Mouse (Mus musculus) midbrain, embryonic 10.5 days (tissue): ENCODE data around the gene Kcnd2. TPM values are rescaled to one million over a fixed set of nuclear protein-coding genes. Genes with fewer than 3 reads are reported as not detected.
A peak's percentile ranks its signal among the peaks of the same experiment; 100 is the strongest.

Experiments
- DNase-seq: peaks from one replicate; pipeline ENCODE4 v3.0.0-alpha.2; 2017; ENCODE audit warnings: low spot score
- H3K27ac ChIP-seq: fragments of 300-500 bp; sonication (generic); replicated peaks from 2 replicates; pipeline ENCODE4 v1.5.1; 2016; ENCODE audit warnings: mild to moderate bottlenecking
- H3K27me3 ChIP-seq: fragments of 300-500 bp; sonication (generic); 2 replicates; pipeline ENCODE4 v1.6.1; 2016; ENCODE audit warnings: low read depth, mild to moderate bottlenecking; ENCODE audit not compliant: poor library complexity, severe bottlenecking
- H3K36me3 ChIP-seq: fragments of 300-500 bp; sonication (generic); 2 replicates; pipeline ENCODE4 v1.6.1; 2016; ENCODE audit warnings: mild to moderate bottlenecking, moderate library complexity
- H3K4me1 ChIP-seq: fragments of 300-500 bp; sonication (generic); 2 replicates; pipeline ENCODE4 v1.6.1; 2016
- H3K4me3 ChIP-seq: fragments of 300-500 bp; sonication (generic); 2 replicates; pipeline ENCODE4 v1.5.1; 2016; ENCODE audit warnings: mild to moderate bottlenecking, moderate library complexity
- H3K9me3 ChIP-seq: fragments of 300-500 bp; sonication (generic); replicated peaks from 2 replicates; pipeline ENCODE4 v1.6.1; 2016; ENCODE audit warnings: mild to moderate bottlenecking
- WGBS: fragments of 180-500 bp; shearing (Covaris S2); methylation state at CpG from one replicate; pipeline ENCODE4 v1.1.7; 2016; 5-methylcytosine and 5-hydroxymethylcytosine counted together
- polyA plus RNA-seq: library from polyadenylated mRNA; unstranded; fragments of >200 nt; fragmentation: Nextera tagmentation; extraction: Ambion mirVana; gene quantifications from 2 replicates; pipeline ENCODE4 v1.2.1, GENCODE M21; 2016

Gene Kcnd2
- 0.31 and 0.88 TPM in 2 replicates for polyA plus RNA-seq

DNA sequence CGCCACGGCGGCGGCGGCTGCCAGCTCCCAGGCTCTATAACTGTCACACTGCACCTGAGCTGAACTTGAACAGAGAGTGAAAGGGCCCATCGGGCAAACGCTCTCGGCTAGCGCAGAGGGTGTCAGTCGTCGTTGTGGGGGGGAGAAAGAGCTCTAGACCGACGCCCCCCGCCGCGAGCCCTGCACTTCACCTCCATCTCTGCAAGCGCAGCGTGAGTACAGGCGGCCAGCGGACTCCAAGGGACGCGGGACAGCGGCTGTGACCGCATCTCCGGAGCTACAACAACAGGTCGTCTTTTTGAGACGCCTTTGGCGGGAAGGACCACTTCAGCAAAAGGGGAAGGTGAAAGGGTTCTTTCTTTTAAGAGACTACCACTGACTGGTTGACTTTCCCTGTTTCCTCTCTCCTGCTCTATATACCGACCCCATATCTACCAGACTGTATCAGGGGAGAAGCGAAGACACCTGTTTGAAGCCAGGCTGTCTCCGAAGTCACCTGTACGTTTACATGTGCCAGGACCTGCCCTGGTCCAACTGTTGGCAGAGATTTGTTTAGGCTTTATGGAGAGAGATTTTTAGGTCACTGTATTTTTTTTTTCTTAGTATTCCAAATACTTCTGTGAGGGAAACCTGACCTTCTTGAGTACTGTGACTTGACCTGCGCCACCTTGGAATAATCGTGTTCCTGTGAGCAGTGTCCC lies at the start of gene Kcnd2:
TSS of gene Kcnd2 (plus strand) at position 13 of the 701 bp plus-strand sequence.
- H3K9me3 ChIP-seq = no peaks in the 10 kb centered on the region
- H3K4me1 ChIP-seq = peaks cover 5% of the 10 kb centered on the region; the same call in 1 of the 2 replicates
- H3K4me3 ChIP-seq = peak within 1 kb of the TSS; percentile 82
- WGBS = 10% methylated on average over 34 of the region's 34 CpGs
- peaks cover 31% of the 10 kb centered on the region for H3K27me3 ChIP-seq
- H3K36me3 ChIP-seq = no peaks in the 10 kb centered on the region
- no peak for DNase-seq
- peak within 1 kb of the TSS; percentile 85 for H3K27ac ChIP-seq

DNA sequence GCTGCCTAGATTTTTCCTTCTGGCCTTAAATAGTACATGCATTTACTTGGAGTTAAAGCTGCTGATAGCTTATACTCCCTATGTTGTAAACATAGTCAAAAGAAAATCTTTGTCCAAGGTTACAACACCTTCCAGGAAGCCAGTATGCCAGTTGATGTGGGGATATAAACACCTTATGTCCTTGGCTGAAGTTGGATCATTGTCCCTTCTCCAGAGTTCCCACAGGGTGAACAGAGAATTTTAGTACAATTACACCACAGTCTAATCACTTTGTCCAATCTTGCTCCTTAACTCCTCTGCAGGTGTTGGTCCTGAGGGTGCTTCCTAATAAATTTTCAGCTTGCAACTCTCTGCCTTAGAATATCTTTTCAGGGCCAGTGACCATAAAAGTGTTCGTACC lies 48.7 kb upstream of the Kcnd2 start:
- 86% methylated on average over 1 of the region's 1 CpGs for WGBS
- no peak for DNase-seq
- H3K4me3 ChIP-seq = no peak overlapping the region
- no peaks in the 10 kb centered on the region for H3K36me3 ChIP-seq
- H3K27me3 ChIP-seq = no peaks in the 10 kb centered on the region
- 0 out of 2 replicates have a peak, but pooled peaks cover 1% of the 10 kb centered on the region for H3K9me3 ChIP-seq
- H3K4me1 ChIP-seq = no peaks in the 10 kb centered on the region
- H3K27ac ChIP-seq = no peak overlapping the region

DNA sequence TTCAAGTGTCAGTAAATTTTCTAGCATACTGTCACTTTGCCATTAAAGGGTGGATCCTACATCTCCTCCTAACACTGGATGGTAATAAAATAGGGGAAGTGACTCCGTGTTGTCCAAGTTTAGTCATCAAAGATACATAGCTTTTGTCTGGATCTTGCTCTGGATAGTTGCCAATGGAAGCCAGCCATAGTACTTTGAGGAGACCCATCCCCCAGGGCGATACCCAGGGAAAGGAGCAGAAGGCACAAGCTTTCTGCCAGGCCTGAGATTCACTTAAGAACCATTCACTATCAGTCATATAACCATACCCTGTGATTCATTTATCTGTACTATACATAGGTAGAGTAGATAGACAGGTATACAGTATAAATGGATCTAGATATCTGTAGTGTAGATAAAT lies 20.0 kb upstream of the Kcnd2 start:
- Histone ChIP-seq H3K27ac (no peak overlapping the region), H3K4me3 (no peak overlapping the region), H3K27me3 (no peaks in the 10 kb centered on the region), H3K36me3 (no peaks in the 10 kb centered on the region), H3K4me1 (no peaks in the 10 kb centered on the region), H3K9me3 (peaks cover 7% of the 10 kb centered on the region; the same call in 1 of the 2 replicates)
- 80% methylated on average over 2 of the region's 2 CpGs for WGBS
- DNase-seq = no peak

DNA sequence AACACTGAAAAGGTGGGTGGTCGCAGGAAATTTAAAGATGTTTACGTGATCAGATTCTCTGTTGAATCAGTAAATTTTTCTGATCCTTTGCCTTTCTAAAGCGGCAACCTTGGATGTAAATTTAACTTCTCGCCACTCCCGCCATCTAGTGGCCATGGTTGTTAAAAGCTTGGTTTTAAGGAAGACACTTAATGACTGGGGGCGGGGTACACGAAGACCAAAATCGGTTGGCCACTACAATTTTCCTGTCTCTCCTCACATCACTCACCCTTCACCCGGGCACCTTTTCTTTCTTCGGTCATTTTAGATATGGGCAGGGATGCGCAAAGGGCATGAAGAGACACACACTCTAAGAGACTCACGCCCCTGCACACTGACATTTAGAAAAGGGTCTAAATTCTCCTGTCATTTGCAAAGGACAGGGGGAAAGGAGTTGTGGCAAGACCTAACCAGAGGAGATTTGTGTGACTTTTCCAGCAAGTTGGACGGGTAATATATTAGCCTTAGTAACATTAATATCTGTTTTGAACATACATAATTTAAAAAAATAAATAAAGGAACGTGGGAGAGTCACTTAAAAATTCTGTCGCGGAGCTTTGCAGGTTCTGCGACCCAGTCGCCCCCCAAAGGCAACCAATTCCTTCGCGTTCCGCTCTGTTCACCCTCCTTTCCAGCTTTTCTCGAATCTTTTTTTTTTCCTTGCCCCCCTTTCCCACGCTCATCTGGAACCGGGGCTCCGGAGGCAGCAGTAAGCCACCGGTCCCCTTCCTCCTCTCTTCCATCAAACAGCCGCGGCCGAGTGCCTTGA lies 1.2 kb upstream of the Kcnd2 start:
- Histone ChIP-seq H3K27me3 (peaks cover 31% of the 10 kb centered on the region), H3K4me3 (peak overlapping the region; percentile 82), H3K27ac (peak overlapping the region; percentile 85), H3K9me3 (no peaks in the 10 kb centered on the region), H3K36me3 (no peaks in the 10 kb centered on the region), H3K4me1 (peaks cover 5% of the 10 kb centered on the region; the same call in 1 of the 2 replicates)
- 1% methylated on average over 29 of the region's 29 CpGs for WGBS
- peak; percentile 69 for DNase-seq

DNA sequence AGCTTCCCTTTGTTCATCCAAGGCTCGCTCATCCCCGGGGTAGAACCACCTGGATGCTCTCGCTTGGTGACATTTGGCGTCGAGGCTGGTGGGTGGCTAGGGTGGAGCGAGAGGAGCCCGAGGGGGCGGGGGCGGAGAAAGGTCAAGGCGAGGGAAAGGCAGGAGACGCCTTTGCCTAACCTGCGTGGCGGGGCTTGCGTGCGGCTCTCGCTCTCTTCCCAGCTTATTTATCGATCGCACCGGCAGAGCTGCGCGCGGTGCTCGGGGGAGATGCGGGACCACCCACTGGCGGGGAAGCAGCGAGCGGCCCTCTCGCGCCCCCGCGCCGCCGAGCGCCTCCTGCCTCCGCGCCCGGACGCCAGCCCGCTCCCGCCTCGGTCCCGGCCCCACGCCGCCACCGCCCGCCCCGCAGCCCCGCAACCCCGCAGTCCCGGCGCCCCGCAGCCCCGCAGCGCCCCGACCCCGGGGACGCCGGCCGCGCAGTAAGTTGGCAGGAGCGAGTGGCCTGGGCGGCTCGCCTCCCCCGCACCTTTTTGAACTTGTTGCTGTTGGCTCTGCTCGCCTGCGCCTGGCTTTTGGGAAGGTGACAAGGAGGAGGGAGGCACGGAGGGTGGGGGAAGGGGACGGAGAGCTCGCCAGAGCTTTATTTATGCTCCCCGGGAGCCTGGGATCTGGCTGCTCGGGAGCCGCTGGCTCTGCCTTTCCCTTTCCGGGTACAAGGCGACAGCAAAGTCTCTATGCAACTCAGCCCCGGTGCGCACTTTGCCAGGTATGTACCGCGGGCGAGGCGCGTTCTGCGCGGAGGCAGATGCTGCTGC lies 421 bp upstream of the Kcnd2 start:
- peak overlapping the region; percentile 85 for H3K27ac ChIP-seq
- peak overlapping the region; percentile 82 for H3K4me3 ChIP-seq
- no peaks in the 10 kb centered on the region for H3K9me3 ChIP-seq
- peaks cover 31% of the 10 kb centered on the region for H3K27me3 ChIP-seq
- H3K36me3 ChIP-seq = no peaks in the 10 kb centered on the region
- peak; percentile 65 for DNase-seq
- WGBS = 0% methylated on average over 66 of the region's 83 CpGs
- H3K4me1 ChIP-seq = peaks cover 5% of the 10 kb centered on the region; the same call in 1 of the 2 replicates

DNA sequence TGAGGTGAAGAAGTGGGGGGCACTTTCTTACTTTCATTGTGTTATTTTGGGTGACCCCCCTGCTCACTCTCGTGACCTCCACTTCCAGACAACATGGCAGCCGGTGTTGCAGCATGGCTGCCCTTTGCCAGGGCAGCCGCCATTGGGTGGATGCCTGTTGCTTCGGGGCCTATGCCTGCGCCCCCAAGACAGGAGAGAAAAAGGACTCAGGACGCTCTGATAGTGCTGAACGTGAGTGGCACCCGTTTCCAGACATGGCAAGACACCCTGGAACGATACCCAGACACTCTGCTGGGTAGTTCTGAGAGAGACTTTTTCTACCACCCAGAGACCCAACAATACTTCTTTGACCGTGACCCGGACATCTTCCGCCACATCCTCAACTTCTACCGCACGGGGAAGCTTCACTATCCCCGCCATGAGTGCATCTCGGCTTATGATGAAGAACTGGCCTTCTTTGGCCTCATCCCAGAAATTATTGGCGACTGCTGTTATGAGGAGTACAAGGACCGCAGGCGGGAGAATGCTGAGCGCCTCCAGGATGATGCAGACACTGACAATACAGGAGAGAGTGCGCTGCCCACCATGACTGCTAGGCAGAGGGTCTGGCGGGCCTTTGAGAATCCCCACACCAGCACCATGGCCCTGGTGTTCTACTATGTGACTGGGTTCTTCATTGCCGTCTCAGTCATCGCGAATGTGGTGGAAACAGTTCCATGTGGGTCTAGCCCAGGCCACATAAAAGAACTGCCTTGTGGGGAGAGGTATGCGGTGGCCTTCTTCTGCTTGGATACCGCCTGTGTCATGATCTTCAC lies 1.1 kb downstream of the Kcnd2 start:
- peaks cover 5% of the 10 kb centered on the region; the same call in 1 of the 2 replicates for H3K4me1 ChIP-seq
- peaks cover 31% of the 10 kb centered on the region for H3K27me3 ChIP-seq
- DNase-seq = no peak
- H3K9me3 ChIP-seq = no peaks in the 10 kb centered on the region
- no peaks in the 10 kb centered on the region for H3K36me3 ChIP-seq
- 93% methylated on average over 27 of the region's 27 CpGs for WGBS
- no peak overlapping the region for H3K4me3 ChIP-seq
- no peak overlapping the region for H3K27ac ChIP-seq

DNA sequence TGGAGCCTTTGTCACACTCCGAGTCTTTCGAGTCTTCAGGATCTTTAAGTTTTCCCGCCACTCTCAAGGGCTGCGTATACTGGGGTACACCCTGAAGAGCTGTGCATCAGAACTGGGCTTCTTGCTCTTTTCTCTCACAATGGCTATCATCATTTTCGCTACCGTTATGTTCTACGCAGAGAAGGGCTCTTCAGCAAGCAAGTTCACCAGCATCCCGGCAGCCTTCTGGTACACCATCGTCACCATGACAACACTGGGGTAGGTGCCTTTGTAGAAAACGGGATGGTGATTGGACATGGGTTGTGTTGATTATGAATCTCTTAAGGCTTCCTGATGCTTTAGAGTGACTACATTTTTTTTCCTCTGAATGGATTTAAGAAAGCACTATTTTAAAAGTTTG lies 1.9 kb downstream of the Kcnd2 start:
- 90% methylated on average over 10 of the region's 10 CpGs for WGBS
- Histone ChIP-seq H3K36me3 (no peaks in the 10 kb centered on the region), H3K4me1 (peaks cover 5% of the 10 kb centered on the region; the same call in 1 of the 2 replicates), H3K27me3 (peaks cover 31% of the 10 kb centered on the region), H3K4me3 (no peak overlapping the region), H3K9me3 (no peaks in the 10 kb centered on the region), H3K27ac (no peak overlapping the region)
- no peak for DNase-seq

DNA sequence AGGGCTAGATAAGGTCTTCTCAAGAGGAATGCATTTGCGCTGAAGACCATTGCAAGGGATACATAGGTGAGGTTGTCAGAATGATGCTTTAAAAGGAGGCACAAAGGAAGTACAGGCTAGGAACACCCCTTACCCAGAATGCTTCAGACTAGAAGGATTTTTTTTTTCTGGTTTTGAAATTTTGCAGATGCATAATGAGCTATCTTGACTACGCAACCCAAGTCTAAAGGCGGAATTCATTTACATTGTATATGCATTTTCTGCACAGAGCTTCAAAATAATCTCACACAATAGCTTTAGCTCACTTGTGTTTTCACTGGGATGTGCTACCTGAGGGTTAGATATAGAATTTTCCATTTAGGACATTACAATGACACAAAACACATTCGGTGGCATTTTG lies 10.8 kb downstream of the Kcnd2 start:
- H3K9me3 ChIP-seq = no peaks in the 10 kb centered on the region
- H3K4me1 ChIP-seq = no peaks in the 10 kb centered on the region
- H3K27ac ChIP-seq = no peak overlapping the region
- 94% methylated on average over 4 of the region's 4 CpGs for WGBS
- H3K36me3 ChIP-seq = no peaks in the 10 kb centered on the region
- DNase-seq = no peak
- H3K27me3 ChIP-seq = no peaks in the 10 kb centered on the region
- H3K4me3 ChIP-seq = no peak overlapping the region

DNA sequence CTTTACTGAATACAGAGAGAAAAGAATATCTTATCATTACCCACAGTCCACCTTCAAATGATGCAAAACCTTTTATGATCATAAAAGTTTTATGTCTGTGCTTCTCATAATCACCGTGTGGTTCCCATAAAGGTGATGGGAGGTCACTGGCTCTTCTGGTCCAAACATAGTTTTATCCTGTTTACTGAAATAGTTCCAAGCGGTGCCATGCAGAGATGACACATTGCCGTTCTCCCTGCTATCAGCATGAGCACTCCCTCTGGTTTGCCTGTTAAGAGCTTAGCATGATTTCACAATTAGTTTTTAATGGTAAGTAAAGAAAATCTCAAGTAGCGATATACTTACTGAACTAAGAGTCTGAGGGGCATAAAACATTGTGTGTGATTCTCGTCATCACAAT lies 43.7 kb downstream of the Kcnd2 start:
- DNase-seq = no peak
- H3K27ac ChIP-seq = no peak overlapping the region
- H3K9me3 ChIP-seq = no peaks in the 10 kb centered on the region
- H3K4me3 ChIP-seq = no peak overlapping the region
- no peaks in the 10 kb centered on the region for H3K4me1 ChIP-seq
- no peaks in the 10 kb centered on the region for H3K27me3 ChIP-seq
- no peaks in the 10 kb centered on the region for H3K36me3 ChIP-seq
- WGBS = 86% methylated on average over 5 of the region's 5 CpGs

DNA sequence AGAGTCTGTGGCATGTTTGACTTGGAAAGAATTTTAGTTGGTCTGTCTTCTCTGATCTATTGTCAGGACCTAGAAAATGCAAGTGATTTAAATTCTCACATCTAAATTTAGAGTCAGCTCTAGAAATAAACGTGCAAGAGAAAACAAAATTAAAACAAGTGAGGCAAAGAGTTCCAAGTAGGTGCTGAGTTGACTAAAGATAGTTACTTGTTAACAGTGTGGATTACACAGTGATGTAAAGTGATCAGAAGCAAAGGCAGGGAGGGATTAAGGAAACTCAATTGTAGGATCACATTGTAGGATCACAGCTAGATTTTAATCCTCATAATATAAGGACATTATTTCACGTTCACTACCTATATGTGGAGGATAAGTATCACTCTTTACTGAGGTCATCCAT lies 52.6 kb downstream of the Kcnd2 start:
- DNase-seq = no peak
- 54% methylated on average over 2 of the region's 2 CpGs for WGBS
- H3K4me1 ChIP-seq = no peaks in the 10 kb centered on the region
- H3K27me3 ChIP-seq = no peaks in the 10 kb centered on the region
- no peaks in the 10 kb centered on the region for H3K36me3 ChIP-seq
- no peak overlapping the region for H3K27ac ChIP-seq
- H3K4me3 ChIP-seq = no peak overlapping the region
- no peaks in the 10 kb centered on the region for H3K9me3 ChIP-seq

DNA sequence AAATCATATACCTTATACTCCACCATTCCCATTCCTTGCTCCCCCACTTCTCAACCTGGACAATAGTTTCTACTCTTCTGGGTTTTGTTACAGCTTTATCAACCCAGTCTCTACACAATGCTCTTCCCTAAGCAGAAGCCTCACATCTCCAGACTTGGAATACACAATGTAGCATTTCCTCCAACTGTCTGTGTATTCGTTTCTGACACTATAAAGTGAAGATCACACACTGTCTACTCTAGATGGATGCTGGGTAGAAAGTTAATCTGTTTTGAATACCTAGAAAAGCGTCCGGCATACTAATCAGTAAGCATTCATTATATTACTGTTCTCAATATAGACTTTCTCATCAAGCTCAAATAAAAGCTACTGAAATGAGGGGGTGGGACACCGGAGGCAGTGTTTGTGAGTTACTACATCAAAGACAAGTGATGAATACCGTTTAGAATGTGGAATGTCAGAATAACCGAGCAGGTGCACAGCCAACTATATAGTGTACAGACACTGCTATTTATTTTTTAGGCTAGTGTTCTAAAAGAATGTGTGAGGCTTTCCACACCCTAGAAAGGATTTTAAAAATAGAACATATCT lies 62.1 kb downstream of the Kcnd2 start:
- DNase-seq = no peak
- no peaks in the 10 kb centered on the region for H3K9me3 ChIP-seq
- H3K4me3 ChIP-seq = no peak overlapping the region
- 67% methylated on average over 6 of the region's 6 CpGs for WGBS
- H3K27ac ChIP-seq = no peak overlapping the region
- no peaks in the 10 kb centered on the region for H3K36me3 ChIP-seq
- H3K4me1 ChIP-seq = peaks cover 19% of the 10 kb centered on the region
- no peaks in the 10 kb centered on the region for H3K27me3 ChIP-seq
